Mouse (Mus musculus): ENCODE results near the gene Abcc8. TPM values are rescaled to one million over a fixed set of nuclear protein-coding genes. Genes with fewer than 3 reads are reported as not detected.

Abcc8 gene
- polyA plus RNA-seq, 1 experiment from 2014 or later, result 7.1 TPM

DNA sequence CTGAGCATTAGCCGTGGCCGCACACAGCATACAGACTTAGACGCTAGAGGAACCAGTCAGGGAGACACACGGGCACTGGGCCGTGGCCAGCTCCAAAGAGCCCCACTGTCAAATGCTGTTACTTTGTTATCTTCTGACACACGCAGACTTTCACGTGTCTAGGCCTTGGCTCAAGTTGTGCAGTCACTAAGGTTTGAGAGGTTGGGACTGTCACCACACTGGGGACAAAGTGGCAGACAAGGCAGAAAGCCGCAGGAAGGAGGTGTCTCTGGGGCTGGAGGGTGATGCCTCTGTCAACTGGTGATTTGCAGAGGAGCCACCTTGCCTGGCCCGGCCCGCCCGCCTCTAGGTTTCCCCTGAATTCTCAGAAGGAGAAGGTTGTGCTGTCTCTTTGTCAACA is 54.5 kb downstream of the Abcc8 start:
- Histone ChIP-seq H3K27me3 (0 out of 2 replicates have a peak, but pooled peaks cover 4% of the 10 kb centered on the region), H3K36me3 (0 out of 2 replicates have a peak, but pooled peaks cover 5% of the 10 kb centered on the region), H3K4me1 (replicated peaks) (peaks cover 46% of the 10 kb centered on the region), H3K9ac (no peak overlapping the region), H3K4me2 (no peak overlapping the region), H3K27ac (no peak overlapping the region), H3K4me3 (no peak overlapping the region), H3K9me3 (no peaks in the 10 kb centered on the region)
- 85% methylated on average over 11 of the region's 11 CpGs for WGBS
- ATAC-seq (ENCODE audit: low FRiP score), result no peak

GRCm38 (mm10) chr7:46124460-46124859 is 55.4 kb downstream of the Abcc8 start:
- no peak overlapping the region for H3K4me3 ChIP-seq
- H3K27me3 ChIP-seq, result 0 out of 2 replicates have a peak, but pooled peaks cover 4% of the 10 kb centered on the region
- no peak overlapping the region for H3K4me2 ChIP-seq
- peaks cover 40% of the 10 kb centered on the region for H3K4me1 ChIP-seq (replicated peaks)
- 0 out of 2 replicates have a peak, but pooled peaks cover 5% of the 10 kb centered on the region for H3K36me3 ChIP-seq
- 76% methylated on average over 6 of the region's 6 CpGs for WGBS
- H3K9me3 ChIP-seq, result no peaks in the 10 kb centered on the region
- ATAC-seq (ENCODE audit: low FRiP score), result no peak
- H3K27ac ChIP-seq, result no peak overlapping the region
- no peak overlapping the region for H3K9ac ChIP-seq

GRCm38 (mm10) chr7:46122964-46123363 is 56.9 kb downstream of the Abcc8 start:
- peaks cover 29% of the 10 kb centered on the region for H3K4me1 ChIP-seq (replicated peaks)
- no peak overlapping the region for H3K9ac ChIP-seq
- H3K27ac ChIP-seq, result no peak overlapping the region
- ATAC-seq (ENCODE audit: low FRiP score), result no peak
- no peaks in the 10 kb centered on the region for H3K9me3 ChIP-seq
- H3K4me3 ChIP-seq, result no peak overlapping the region
- 0 out of 2 replicates have a peak, but pooled peaks cover 4% of the 10 kb centered on the region for H3K27me3 ChIP-seq
- H3K4me2 ChIP-seq, result no peak overlapping the region
- WGBS, result 44% methylated on average over 4 of the region's 4 CpGs
- 0 out of 2 replicates have a peak, but pooled peaks cover 5% of the 10 kb centered on the region for H3K36me3 ChIP-seq

- Histone ChIP-seq H3K27me3 (no peaks in the 10 kb centered on the region), H3K4me3 (no peak overlapping the region), H3K9ac (no peak overlapping the region), H3K4me1 (replicated peaks) (peaks cover 33% of the 10 kb centered on the region), H3K9me3 (no peaks in the 10 kb centered on the region), H3K27ac (no peak overlapping the region), H3K36me3 (0 out of 2 replicates have a peak, but pooled peaks cover under 1% of the 10 kb centered on the region), H3K4me2 (no peak overlapping the region)
- WGBS, result 94% methylated on average over 16 of the region's 16 CpGs
- ATAC-seq (ENCODE audit: low FRiP score), result no peak
Measured at GRCm38 (mm10) chr7:46117035-46117434, 62.8 kb downstream of the Abcc8 start.

GRCm38 (mm10) chr7:46116118-46116581 is 63.7 kb downstream of the Abcc8 start:
- WGBS, result 71% methylated on average over 10 of the region's 10 CpGs
- Histone ChIP-seq H3K4me1 (replicated peaks) (peaks cover 33% of the 10 kb centered on the region), H3K27me3 (no peaks in the 10 kb centered on the region), H3K27ac (no peak overlapping the region), H3K9me3 (no peaks in the 10 kb centered on the region), H3K4me2 (no peak overlapping the region), H3K4me3 (no peak overlapping the region), H3K36me3 (no peaks in the 10 kb centered on the region), H3K9ac (no peak overlapping the region)
- ATAC-seq (ENCODE audit: low FRiP score), result no peak

DNA sequence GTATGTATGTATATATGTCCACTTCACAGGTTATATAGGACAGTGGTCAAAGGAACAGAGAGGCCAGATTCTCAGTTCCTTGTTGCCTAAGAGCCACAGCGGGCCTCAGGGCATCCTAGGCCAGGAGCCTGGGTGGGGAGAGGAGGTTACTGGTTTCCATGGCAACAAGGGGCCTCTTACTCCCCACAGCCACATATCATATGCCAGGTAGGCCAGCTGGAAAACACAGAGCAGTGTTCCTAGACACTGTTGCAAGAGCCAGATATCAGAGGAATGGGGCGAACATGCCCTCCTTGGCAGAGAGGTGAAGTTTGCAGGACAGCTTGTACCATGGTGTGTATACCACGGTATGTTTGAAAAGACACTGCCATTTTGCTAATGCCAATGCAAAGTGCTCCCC is 66.4 kb downstream of the Abcc8 start:
- WGBS, result 48% methylated on average over 3 of the region's 3 CpGs
- no peaks in the 10 kb centered on the region for H3K36me3 ChIP-seq
- H3K4me1 ChIP-seq (replicated peaks), result peaks cover 33% of the 10 kb centered on the region
- no peaks in the 10 kb centered on the region for H3K27me3 ChIP-seq
- no peak overlapping the region for H3K9ac ChIP-seq
- peak overlapping the region; percentile 56 for H3K27ac ChIP-seq
- ATAC-seq (ENCODE audit: low FRiP score), result peak; percentile 21; the same call in 1 of the 2 replicates
- H3K4me3 ChIP-seq, result no peak overlapping the region
- H3K9me3 ChIP-seq, result no peaks in the 10 kb centered on the region
- H3K4me2 ChIP-seq, result no peak overlapping the region

GRCm38 (mm10) chr7:46111938-46112337 is 67.9 kb downstream of the Abcc8 start:
- WGBS, result 75% methylated on average over 6 of the region's 6 CpGs
- ATAC-seq (ENCODE audit: low FRiP score), result no peak
- H3K9ac ChIP-seq, result no peak overlapping the region
- H3K4me3 ChIP-seq, result no peak overlapping the region
- H3K4me2 ChIP-seq, result no peak overlapping the region
- H3K27me3 ChIP-seq, result no peaks in the 10 kb centered on the region
- H3K9me3 ChIP-seq, result no peaks in the 10 kb centered on the region
- H3K36me3 ChIP-seq, result no peaks in the 10 kb centered on the region
- H3K27ac ChIP-seq, result no peak overlapping the region
- H3K4me1 ChIP-seq (replicated peaks), result peaks cover 33% of the 10 kb centered on the region

DNA sequence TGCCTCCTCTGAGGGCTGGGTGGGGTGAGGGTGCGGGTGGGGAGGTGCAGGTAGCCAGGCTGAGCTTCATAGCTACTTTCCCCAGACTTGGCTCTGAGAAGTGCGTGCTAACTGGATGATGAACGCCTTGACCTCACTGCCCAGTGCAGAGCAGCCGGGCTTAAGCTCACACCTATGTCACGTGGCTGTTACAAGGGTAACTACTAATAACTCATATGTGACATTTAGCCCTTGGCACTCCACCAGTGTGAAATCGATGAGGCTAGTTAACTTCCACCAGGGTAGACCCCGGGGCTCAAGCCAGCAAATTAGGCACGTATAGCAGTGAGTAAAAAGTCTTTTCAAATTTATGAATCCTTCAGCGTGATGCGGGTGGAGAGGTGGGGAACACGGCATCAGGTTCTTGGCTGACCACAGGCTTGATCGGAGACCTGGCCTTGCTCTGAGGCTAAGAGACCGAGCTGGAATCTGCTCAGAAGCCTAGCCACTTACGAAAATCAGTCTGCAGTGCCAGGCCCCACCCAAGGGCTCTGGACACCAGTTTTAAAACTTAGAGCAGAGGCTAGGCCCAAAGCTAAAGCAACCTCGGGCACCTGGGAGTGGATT is 68.5 kb downstream of the Abcc8 start:
- H3K36me3 ChIP-seq, result no peaks in the 10 kb centered on the region
- H3K4me1 ChIP-seq (replicated peaks), result peaks cover 30% of the 10 kb centered on the region
- H3K9ac ChIP-seq, result no peak overlapping the region
- WGBS, result 81% methylated on average over 15 of the region's 15 CpGs
- no peak overlapping the region for H3K4me2 ChIP-seq
- peaks cover 3% of the 10 kb centered on the region; the same call in 1 of the 2 replicates for H3K27me3 ChIP-seq
- no peak overlapping the region for H3K27ac ChIP-seq
- H3K4me3 ChIP-seq, result no peak overlapping the region
- ATAC-seq (ENCODE audit: low FRiP score), result no peak
- H3K9me3 ChIP-seq, result no peaks in the 10 kb centered on the region

- Histone ChIP-seq H3K36me3 (no peaks in the 10 kb centered on the region), H3K9ac (no peak overlapping the region), H3K4me2 (no peak overlapping the region), H3K4me3 (no peak overlapping the region), H3K27me3 (peaks cover 3% of the 10 kb centered on the region; the same call in 1 of the 2 replicates), H3K9me3 (no peaks in the 10 kb centered on the region), H3K4me1 (replicated peaks) (peaks cover 24% of the 10 kb centered on the region), H3K27ac (no peak overlapping the region)
- 83% methylated on average over 3 of the region's 3 CpGs for WGBS
- no peak for ATAC-seq (ENCODE audit: low FRiP score)
Measured at GRCm38 (mm10) chr7:46110079-46110478, 69.8 kb downstream of the Abcc8 start.

- Histone ChIP-seq H3K9ac (no peak overlapping the region; the same call in 1 of the 2 replicates), H3K4me2 (no peak overlapping the region), H3K27ac (no peak overlapping the region), H3K36me3 (no peaks in the 10 kb centered on the region), H3K27me3 (peaks cover 3% of the 10 kb centered on the region; the same call in 1 of the 2 replicates), H3K9me3 (no peaks in the 10 kb centered on the region), H3K4me1 (replicated peaks) (peaks cover 22% of the 10 kb centered on the region), H3K4me3 (no peak overlapping the region)
- WGBS, result 94% methylated on average over 7 of the region's 7 CpGs
- ATAC-seq (ENCODE audit: low FRiP score), result no peak
Measured at GRCm38 (mm10) chr7:46105484-46105883, 74.3 kb downstream of the Abcc8 start.

- Histone ChIP-seq H3K36me3 (no peaks in the 10 kb centered on the region), H3K9me3 (no peaks in the 10 kb centered on the region), H3K27me3 (peaks cover 7% of the 10 kb centered on the region; the same call in 1 of the 2 replicates), H3K9ac (no peak overlapping the region), H3K27ac (peak overlapping the region; percentile 67), H3K4me2 (no peak overlapping the region), H3K4me1 (replicated peaks) (peaks cover 29% of the 10 kb centered on the region), H3K4me3 (no peak overlapping the region)
- 73% methylated on average over 27 of the region's 27 CpGs for WGBS
- ATAC-seq (ENCODE audit: low FRiP score), result no peak
Measured at GRCm38 (mm10) chr7:46104256-46104915, 75.4 kb downstream of the Abcc8 start.

DNA sequence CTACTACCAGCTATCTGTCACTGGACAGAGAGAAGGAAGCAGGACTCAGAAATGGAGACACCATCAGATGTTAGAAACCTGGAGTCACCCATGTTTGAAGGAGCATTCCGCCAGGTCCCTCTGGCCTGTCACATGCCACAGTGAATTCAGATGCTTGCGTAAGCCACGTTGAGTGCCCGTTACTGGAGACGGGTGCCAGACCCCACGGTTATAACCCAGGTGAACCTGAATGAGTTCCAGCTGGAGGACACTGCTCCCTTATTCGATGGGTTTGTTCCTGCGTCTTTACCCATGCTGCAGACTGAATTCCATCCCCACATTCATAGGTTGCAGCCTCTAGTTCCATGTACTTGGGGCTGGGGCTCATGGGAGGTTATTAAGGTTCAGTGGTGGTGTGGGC is 76.1 kb downstream of the Abcc8 start:
- no peak overlapping the region for H3K4me3 ChIP-seq
- no peaks in the 10 kb centered on the region for H3K36me3 ChIP-seq
- no peak for ATAC-seq (ENCODE audit: low FRiP score)
- peaks cover 11% of the 10 kb centered on the region; the same call in 1 of the 2 replicates for H3K27me3 ChIP-seq
- no peak overlapping the region for H3K9ac ChIP-seq
- H3K4me2 ChIP-seq, result no peak overlapping the region
- H3K9me3 ChIP-seq, result no peaks in the 10 kb centered on the region
- 86% methylated on average over 8 of the region's 8 CpGs for WGBS
- peak overlapping the region; percentile 67 for H3K27ac ChIP-seq
- H3K4me1 ChIP-seq (replicated peaks), result peaks cover 29% of the 10 kb centered on the region
